Mouse (Mus musculus): ENCODE measurements around the gene Ctnnbip1. TPM values are rescaled to one million over a fixed set of nuclear protein-coding genes. Genes with fewer than 3 reads are reported as not detected.

Ctnnbip1 gene
- polyA plus RNA-seq, 1 experiment from 2014 or later, result 80.3 TPM

DNA sequence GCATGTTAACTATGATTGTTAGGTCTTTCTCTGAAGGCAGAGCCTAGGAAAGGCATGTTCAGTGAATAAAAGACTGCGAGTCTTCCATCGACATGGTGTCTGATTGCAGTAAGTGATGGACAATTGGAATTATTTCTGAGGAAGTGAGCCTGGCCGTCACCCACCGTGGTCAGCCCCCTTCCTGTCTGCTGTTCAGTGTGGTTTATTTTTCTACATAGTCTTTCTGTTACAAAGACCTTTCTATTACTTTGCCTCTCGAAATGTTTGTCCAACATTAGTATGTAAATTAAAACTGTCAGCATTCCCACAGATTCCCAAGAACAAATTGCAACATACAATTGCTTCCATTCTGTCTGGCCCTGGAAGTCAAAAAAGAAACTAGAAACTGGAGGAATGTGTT is 18.2 kb upstream of the Ctnnbip1 start:
- peaks cover 70% of the 10 kb centered on the region for H3K36me3 ChIP-seq
- no peak overlapping the region for H3K9ac ChIP-seq
- no peak overlapping the region for H3K4me3 ChIP-seq
- no peak overlapping the region for H3K4me2 ChIP-seq (replicated peaks)
- H3K27me3 ChIP-seq, result no peaks in the 10 kb centered on the region
- no peaks in the 10 kb centered on the region for H3K9me3 ChIP-seq
- 87% methylated on average over 5 of the region's 5 CpGs for WGBS
- no peak for ATAC-seq (ENCODE audit: low FRiP score, low read depth)
- no peak overlapping the region for H3K27ac ChIP-seq
- peaks cover 19% of the 10 kb centered on the region for H3K4me1 ChIP-seq

DNA sequence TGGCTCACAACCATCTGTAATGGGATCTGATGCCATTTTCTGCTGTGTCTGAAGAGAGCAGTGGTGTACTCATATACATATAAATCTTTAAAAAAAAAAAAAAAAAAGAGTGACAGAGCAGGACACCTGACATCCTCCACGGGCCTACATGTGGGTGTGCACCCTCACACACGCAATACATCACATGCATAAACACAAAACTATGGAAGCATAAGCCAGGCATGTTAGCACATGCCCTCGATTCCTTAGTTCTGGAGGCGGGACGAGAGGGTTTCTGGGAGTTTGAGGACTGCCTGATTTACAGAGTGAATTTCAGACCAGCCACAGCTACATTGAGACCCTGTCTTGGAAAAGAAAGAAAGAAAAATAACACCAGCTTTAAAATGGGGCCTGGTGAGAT is 13.7 kb upstream of the Ctnnbip1 start:
- WGBS, result 51% methylated on average over 5 of the region's 5 CpGs
- no peak overlapping the region for H3K4me2 ChIP-seq (replicated peaks)
- H3K9ac ChIP-seq, result no peak overlapping the region
- H3K27me3 ChIP-seq, result no peaks in the 10 kb centered on the region
- H3K36me3 ChIP-seq, result peaks cover 36% of the 10 kb centered on the region
- no peak overlapping the region for H3K4me3 ChIP-seq
- ATAC-seq (ENCODE audit: low FRiP score, low read depth), result no peak
- peaks cover 10% of the 10 kb centered on the region for H3K4me1 ChIP-seq
- no peaks in the 10 kb centered on the region for H3K9me3 ChIP-seq
- H3K27ac ChIP-seq, result peak overlapping the region; percentile 78

DNA sequence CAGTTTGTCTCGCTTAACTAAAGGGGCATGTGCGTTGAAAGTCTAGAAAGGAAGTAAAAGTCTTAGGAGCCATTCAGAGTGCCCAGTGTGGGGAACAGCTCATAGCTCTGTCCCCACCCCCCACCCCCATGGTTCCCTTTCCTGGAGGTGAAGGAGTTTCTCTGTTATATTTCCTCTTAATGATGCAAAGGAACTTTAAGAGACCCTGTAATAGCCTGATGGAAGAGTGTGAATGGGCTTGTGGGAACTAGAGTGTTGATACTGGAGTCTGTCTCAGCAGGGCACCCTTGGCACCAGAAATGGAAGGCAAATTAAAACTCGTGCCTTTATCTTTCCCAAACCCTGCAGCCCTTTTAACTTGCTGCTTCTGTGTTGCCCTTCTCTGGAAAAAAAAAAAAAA is 13.2 kb upstream of the Ctnnbip1 start:
- peak; percentile 37; the same call in 1 of the 2 replicates for ATAC-seq (ENCODE audit: low FRiP score, low read depth)
- no peak overlapping the region for H3K4me2 ChIP-seq (replicated peaks)

DNA sequence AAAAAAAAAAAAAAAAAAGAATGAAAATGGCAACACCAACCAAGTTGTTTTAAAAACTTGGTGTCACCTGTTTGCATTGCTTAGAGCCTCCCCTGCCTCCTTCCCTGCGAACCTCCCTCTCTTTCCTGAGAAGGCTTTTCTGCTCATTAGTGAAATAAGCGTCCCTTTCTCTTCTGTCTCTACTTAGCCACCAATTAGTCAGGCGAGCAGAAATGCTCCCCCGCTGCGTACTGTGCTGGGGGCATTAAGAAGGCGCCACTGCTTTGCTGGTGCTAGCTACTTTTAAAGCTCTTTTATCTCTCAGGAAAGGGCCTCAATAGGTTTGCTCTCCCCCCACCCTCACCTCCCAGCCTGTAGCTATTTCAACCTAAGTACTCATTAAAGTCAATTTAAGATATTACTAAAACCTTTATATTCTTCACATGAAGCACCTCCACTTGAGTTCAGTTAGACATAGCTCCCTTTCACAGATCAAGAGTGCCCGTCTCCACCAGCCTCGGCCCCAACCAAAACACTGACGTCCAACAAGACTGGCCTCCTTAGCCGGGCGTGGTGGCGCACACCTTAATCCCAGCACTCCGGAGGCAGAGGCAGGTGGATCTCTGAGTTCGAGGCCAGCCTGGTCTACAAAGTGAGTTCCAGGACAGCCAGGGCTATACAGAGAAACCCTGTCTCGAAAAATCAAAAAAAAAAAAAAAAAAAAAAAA is 12.6 kb upstream of the Ctnnbip1 start:
- Histone ChIP-seq H3K4me1 (peaks cover 10% of the 10 kb centered on the region), H3K36me3 (peaks cover 27% of the 10 kb centered on the region), H3K27me3 (no peaks in the 10 kb centered on the region), H3K27ac (no peak overlapping the region; the same call in 1 of the 2 replicates), H3K4me2 (replicated peaks) (no peak overlapping the region), H3K9me3 (no peaks in the 10 kb centered on the region), H3K9ac (no peak overlapping the region), H3K4me3 (no peak overlapping the region)
- ATAC-seq (ENCODE audit: low FRiP score, low read depth), result peak; percentile 24; the same call in 1 of the 2 replicates
- WGBS, result 43% methylated on average over 15 of the region's 15 CpGs

More for the DNA sequence above, 13.2 kb upstream of the Ctnnbip1 start:
- no peaks in the 10 kb centered on the region for H3K9me3 ChIP-seq
- 21% methylated on average over 3 of the region's 3 CpGs for WGBS
- peaks cover 32% of the 10 kb centered on the region for H3K36me3 ChIP-seq
- no peaks in the 10 kb centered on the region for H3K27me3 ChIP-seq
- no peak overlapping the region for H3K9ac ChIP-seq
- H3K4me1 ChIP-seq, result peaks cover 10% of the 10 kb centered on the region
- H3K4me3 ChIP-seq, result no peak overlapping the region
- H3K27ac ChIP-seq, result peak overlapping the region; percentile 78

DNA sequence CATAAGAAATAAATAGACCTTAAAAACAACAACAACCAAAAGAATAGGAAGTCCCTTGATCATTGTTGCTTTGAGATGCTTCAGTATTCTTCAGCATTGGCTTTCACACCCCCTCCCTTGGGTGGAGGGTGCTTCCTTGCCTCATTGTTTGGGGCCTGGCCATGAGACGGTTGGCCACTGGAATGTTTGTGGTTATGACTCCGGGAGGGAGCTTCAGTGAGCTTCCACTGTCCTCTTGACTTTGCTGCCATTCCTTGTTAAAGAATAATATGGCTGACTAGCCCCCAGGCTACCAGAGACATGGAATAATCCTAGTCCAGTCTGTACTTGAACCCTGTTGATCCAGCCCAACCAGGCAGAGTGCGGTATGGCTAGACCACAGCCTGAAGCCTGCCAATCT is 11.1 kb upstream of the Ctnnbip1 start:
- Histone ChIP-seq H3K4me1 (peaks cover 10% of the 10 kb centered on the region), H3K4me2 (replicated peaks) (no peak overlapping the region), H3K9ac (no peak overlapping the region), H3K27me3 (no peaks in the 10 kb centered on the region), H3K27ac (no peak overlapping the region), H3K36me3 (peaks cover 14% of the 10 kb centered on the region), H3K4me3 (no peak overlapping the region), H3K9me3 (no peaks in the 10 kb centered on the region)
- WGBS, result 81% methylated on average over 3 of the region's 3 CpGs
- no peak for ATAC-seq (ENCODE audit: low FRiP score, low read depth)

DNA sequence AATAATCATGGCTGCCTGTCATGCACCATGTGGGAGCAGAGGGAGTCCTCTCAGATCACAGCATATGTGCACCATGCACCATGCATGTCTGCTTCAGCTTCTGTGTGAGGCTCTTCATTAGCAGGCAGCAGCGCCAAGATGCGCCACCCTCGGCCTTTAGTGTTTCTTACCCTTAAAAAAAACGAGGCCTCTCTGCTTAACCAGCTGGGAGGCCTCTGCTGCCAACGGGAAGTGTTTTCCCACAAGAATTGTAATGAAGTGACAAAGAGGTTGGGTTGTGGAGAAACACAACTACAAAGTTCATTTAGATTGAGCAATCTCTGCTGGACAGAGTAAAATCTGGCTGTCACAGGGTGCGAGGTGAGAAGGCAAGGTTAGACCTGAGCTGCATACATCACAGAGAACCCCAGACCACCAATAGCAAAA is 6.8 kb upstream of the Ctnnbip1 start:
- whole genome bisulfite sequencing, result 48% methylated on average over 6 of the region's 6 CpGs
- no peaks in the 10 kb centered on the region for H3K4me1 ChIP-seq

DNA sequence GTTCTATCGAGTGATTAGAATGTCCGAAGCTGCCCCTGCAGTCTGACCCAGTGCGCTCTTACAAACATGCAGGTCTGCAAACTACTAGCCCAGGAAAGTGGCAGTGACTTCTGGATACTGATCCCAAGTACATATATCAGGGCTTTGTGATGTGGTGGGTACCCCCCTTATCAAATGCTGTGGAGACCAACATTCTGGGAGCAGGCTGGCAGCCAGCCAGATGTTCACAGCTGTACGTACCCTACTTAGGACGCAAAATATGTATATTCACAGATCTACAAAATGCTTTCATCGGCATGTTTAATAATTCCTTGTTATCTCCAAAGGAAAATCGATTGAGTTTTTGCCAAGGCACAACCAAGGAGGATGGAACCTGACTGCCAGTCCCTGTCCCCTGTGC is 6.0 kb upstream of the Ctnnbip1 start:
- Histone ChIP-seq H3K36me3 (no peaks in the 10 kb centered on the region), H3K4me1 (no peaks in the 10 kb centered on the region), H3K4me3 (no peak overlapping the region), H3K9me3 (no peaks in the 10 kb centered on the region), H3K27me3 (no peaks in the 10 kb centered on the region), H3K27ac (no peak overlapping the region), H3K9ac (no peak overlapping the region), H3K4me2 (replicated peaks) (no peak overlapping the region)
- WGBS, result 83% methylated on average over 7 of the region's 7 CpGs
- no peak for ATAC-seq (ENCODE audit: low FRiP score, low read depth)

More for the DNA sequence above, 6.8 kb upstream of the Ctnnbip1 start:
- Histone ChIP-seq H3K36me3 (no peaks in the 10 kb centered on the region), H3K9me3 (no peaks in the 10 kb centered on the region), H3K4me3 (no peak overlapping the region), H3K27me3 (no peaks in the 10 kb centered on the region), H3K27ac (no peak overlapping the region), H3K4me2 (replicated peaks) (no peak overlapping the region), H3K9ac (no peak overlapping the region)
- ATAC-seq (ENCODE audit: low FRiP score, low read depth), result no peak

DNA sequence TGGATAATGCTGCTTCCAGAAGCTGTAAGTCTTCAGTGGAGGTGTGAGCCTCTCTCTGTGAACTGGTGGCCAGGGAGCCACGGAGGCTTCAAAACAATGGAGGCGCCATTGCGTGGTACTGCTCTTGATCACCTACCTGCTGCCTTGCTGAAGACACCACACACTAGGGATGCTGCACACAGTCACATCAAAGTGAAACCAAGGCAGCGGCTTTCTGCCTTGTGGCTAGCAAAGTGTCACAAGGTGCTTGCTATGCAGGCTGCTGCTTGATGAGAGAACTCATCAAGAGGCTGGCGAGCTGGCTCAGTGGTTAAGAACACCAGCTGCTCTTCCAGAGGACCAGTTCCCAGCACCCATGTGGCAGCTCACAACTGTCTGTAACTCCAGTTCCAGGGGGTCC is 2.3 kb upstream of the Ctnnbip1 start:
- no peak overlapping the region for H3K4me3 ChIP-seq
- no peak overlapping the region for H3K9ac ChIP-seq
- peaks cover 20% of the 10 kb centered on the region for H3K4me1 ChIP-seq
- H3K27me3 ChIP-seq, result no peaks in the 10 kb centered on the region
- ATAC-seq (ENCODE audit: low FRiP score, low read depth), result no peak
- H3K27ac ChIP-seq, result no peak overlapping the region
- WGBS, result 89% methylated on average over 5 of the region's 5 CpGs
- no peak overlapping the region for H3K4me2 ChIP-seq (replicated peaks)
- no peaks in the 10 kb centered on the region for H3K36me3 ChIP-seq
- no peaks in the 10 kb centered on the region for H3K9me3 ChIP-seq

DNA sequence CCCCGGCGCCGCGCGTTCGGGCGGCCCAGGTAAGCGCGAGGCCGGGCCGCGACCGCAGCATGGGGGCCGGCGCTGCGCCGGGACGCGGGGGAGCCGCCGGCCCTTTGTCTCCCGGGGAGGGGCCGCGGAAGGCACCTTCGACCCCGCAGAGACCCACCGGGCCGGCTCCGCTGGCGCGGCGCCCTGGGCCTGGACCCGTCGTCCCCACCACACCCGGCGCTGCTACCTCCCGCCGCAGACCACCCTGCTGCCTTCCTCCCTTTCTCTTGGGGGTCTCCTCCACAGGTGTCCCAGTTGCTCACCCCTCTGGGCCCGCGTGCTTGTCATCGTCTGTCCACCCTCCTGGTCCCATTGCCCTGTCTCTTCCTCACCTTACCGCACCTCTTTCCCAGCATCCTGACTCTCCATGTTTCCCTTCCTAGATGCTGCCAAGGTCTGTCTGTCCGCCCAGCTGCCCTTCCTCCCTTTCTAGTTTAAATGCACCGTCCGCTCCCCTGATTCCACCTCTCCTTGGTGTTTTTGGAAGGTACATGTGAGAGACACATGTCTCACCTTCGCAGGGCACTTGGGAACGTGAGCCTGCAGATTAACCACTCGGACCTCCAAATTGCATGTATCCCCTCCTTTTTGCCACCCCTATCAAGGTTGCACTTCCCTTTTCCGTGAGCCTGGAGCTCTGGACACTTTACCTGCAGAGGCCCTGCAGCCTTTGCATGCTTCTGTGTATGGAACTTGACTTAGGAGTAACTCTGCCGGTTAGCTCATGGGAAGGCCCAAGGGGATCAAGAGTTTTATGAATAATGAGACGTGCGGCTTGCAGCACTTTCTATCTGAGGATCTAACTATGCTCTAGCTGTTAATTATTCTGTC is 550 bp downstream of the Ctnnbip1 start:
- peak; percentile 9; the same call in 1 of the 2 replicates for ATAC-seq (ENCODE audit: low FRiP score, low read depth)
- peak overlapping the region; percentile 94 for H3K4me3 ChIP-seq
- peak overlapping the region; percentile 79 for H3K27ac ChIP-seq
- no peaks in the 10 kb centered on the region for H3K27me3 ChIP-seq
- 2% methylated on average over 50 of the region's 52 CpGs for WGBS
- H3K36me3 ChIP-seq, result no peaks in the 10 kb centered on the region
- peaks cover 38% of the 10 kb centered on the region for H3K4me1 ChIP-seq
- peak overlapping the region; percentile 95 for H3K4me2 ChIP-seq (replicated peaks)
- no peaks in the 10 kb centered on the region for H3K9me3 ChIP-seq
- peak overlapping the region; percentile 94 for H3K9ac ChIP-seq

DNA sequence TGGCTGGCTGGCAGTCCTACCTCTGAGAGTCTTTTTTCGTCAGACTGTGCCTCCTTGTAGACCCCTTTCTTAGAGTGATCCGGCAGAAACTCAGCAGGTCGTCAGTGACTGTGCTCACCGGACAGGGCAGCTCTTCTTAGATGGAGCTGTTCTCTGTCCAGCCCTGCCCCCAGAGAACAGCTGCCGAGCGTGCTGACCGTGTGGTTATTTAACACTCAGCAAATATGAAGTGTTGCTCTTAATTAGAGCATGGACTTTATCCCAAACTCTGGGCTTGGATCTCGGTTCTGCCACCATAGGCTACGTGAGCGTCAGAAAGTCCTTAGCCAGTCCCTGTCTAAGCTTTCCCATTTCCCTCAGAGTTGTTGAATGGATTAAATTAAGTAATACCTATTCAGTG is 3.2 kb downstream of the Ctnnbip1 start:
- no peak overlapping the region for H3K9ac ChIP-seq
- H3K27me3 ChIP-seq, result no peaks in the 10 kb centered on the region
- WGBS, result 69% methylated on average over 10 of the region's 10 CpGs
- H3K9me3 ChIP-seq, result no peaks in the 10 kb centered on the region
- no peak overlapping the region for H3K4me3 ChIP-seq
- H3K4me2 ChIP-seq (replicated peaks), result no peak overlapping the region
- peaks cover 54% of the 10 kb centered on the region for H3K4me1 ChIP-seq
- peaks cover 7% of the 10 kb centered on the region; the same call in 1 of the 2 replicates for H3K36me3 ChIP-seq
- ATAC-seq (ENCODE audit: low FRiP score, low read depth), result no peak
- H3K27ac ChIP-seq, result no peak overlapping the region

DNA sequence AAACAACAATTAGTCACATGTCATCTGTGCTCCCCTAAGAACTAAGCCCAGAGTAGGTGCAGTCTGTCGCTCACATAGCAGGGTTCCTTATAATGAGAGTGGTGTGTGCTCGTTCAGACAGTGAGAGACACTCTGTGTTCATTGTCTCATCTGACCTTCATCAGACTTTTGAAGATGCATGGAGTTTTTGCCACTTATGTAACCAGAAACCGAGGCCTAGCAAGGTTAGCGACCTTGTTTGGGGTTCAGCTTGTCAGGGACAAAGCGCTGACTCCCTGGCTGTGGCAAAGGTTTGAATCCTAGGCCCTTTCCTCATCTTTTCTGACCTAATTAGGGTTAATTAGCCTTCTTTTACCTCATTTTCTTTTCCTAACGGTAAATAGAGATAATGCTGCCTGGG is 5.9 kb downstream of the Ctnnbip1 start:
- no peak for ATAC-seq (ENCODE audit: low FRiP score, low read depth)
- peaks cover 7% of the 10 kb centered on the region; the same call in 1 of the 2 replicates for H3K36me3 ChIP-seq
- no peaks in the 10 kb centered on the region for H3K27me3 ChIP-seq
- no peak overlapping the region for H3K4me2 ChIP-seq (replicated peaks)
- no peaks in the 10 kb centered on the region for H3K9me3 ChIP-seq
- peaks cover 66% of the 10 kb centered on the region for H3K4me1 ChIP-seq
- H3K9ac ChIP-seq, result no peak overlapping the region
- H3K4me3 ChIP-seq, result no peak overlapping the region
- H3K27ac ChIP-seq, result no peak overlapping the region
- 72% methylated on average over 6 of the region's 6 CpGs for WGBS

DNA sequence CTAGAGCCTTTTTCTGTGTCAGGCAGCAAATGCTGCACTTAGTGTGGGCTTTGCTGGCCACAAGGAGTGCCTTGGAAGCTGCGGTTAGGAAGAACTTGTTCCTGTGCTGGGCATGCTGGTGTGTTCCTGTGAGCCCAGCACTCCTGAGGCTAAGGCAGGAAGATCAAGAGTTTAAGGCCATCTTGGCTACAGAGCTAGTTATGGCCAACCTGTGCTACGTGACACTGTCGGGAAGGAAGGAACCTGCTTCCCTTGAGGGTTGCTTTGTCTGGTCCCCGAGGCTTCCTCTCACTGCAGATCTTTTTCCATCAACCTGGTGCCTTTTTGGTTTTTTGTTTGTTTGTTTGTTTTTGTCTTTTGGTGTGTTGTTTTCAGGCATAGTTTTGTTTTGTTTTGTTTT is 7.1 kb downstream of the Ctnnbip1 start:
- WGBS, result 83% methylated on average over 4 of the region's 4 CpGs
- H3K27ac ChIP-seq, result no peak overlapping the region; the same call in 1 of the 2 replicates

More for the DNA sequence above, 7.1 kb downstream of the Ctnnbip1 start:
- Histone ChIP-seq H3K4me3 (no peak overlapping the region), H3K27me3 (no peaks in the 10 kb centered on the region), H3K9ac (no peak overlapping the region), H3K9me3 (no peaks in the 10 kb centered on the region), H3K4me1 (peaks cover 63% of the 10 kb centered on the region), H3K4me2 (replicated peaks) (no peak overlapping the region), H3K36me3 (peaks cover 7% of the 10 kb centered on the region; the same call in 1 of the 2 replicates)
- no peak for ATAC-seq (ENCODE audit: low FRiP score, low read depth)

Data from limb, embryonic 13.5 days (tissue).